Mouse (Mus musculus): Measurements from ENCODE around the gene Slc17a3.

- TF ChIP-seq POLR2A (IDR thresholded peaks at IDR 0.05; ENCODE audit: insufficient read depth, low read depth, low read length) (no peak), CTCF (IDR thresholded peaks at IDR 0.05; ENCODE audit: insufficient read depth, low read depth, low read length) (no peak)
Observed at GRCm38 (mm10) chr13:23889011-23889605, 49.9 kb downstream of the Slc17a3 start.

Measured in olfactory bulb, adult 2 months (tissue).